Mouse (Mus musculus): ENCODE results near the gene Ifngr2. TPM values are rescaled to one million over a fixed set of nuclear protein-coding genes. Genes with fewer than 3 reads are reported as not detected.

Gene Ifngr2
- polyA plus RNA-seq, 1 experiment from 2014 or later: 117 TPM

GRCm38 (mm10) chr16:91605156-91605555, 58.3 kb downstream of the Ifngr2 start:
- Histone ChIP-seq H3K9me3 (ENCODE audit: control insufficient read depth, low read length) (no peaks in the 10 kb centered on the region), H3K4me3 (ENCODE audit: low read length) (no peak overlapping the region), H3K9ac (ENCODE audit: low read depth, low read length) (no peak overlapping the region), H3K27ac (ENCODE audit: low read length) (no peak overlapping the region), H3K36me3 (ENCODE audit: control insufficient read depth, insufficient read depth, low read length) (no peaks in the 10 kb centered on the region), H3K27me3 (replicated peaks; ENCODE audit: control insufficient read depth, insufficient read depth, low read length) (no peaks in the 10 kb centered on the region), H3K4me1 (ENCODE audit: control insufficient read depth, insufficient read depth, low read length) (no peaks in the 10 kb centered on the region), H3K4me2 (ENCODE audit: low read depth, low read length) (no peak overlapping the region)
- 85% methylated on average over 6 of the region's 6 CpGs for WGBS
- ATAC-seq: no peak

- Histone ChIP-seq H3K36me3 (ENCODE audit: control insufficient read depth, insufficient read depth, low read length) (no peaks in the 10 kb centered on the region), H3K4me3 (ENCODE audit: low read length) (no peak overlapping the region), H3K27me3 (replicated peaks; ENCODE audit: control insufficient read depth, insufficient read depth, low read length) (no peaks in the 10 kb centered on the region), H3K9ac (ENCODE audit: low read depth, low read length) (no peak overlapping the region), H3K27ac (ENCODE audit: low read length) (no peak overlapping the region), H3K4me1 (ENCODE audit: control insufficient read depth, insufficient read depth, low read length) (no peaks in the 10 kb centered on the region), H3K9me3 (ENCODE audit: control insufficient read depth, low read length) (no peaks in the 10 kb centered on the region), H3K4me2 (ENCODE audit: low read depth, low read length) (no peak overlapping the region)
- WGBS: 81% methylated on average over 8 of the region's 8 CpGs
- ATAC-seq: no peak
These were observed 60.1 kb downstream of the Ifngr2 start for GRCm38 (mm10) chr16:91606958-91607357.

GRCm38 (mm10) chr16:91609501-91610245, 62.8 kb downstream of the Ifngr2 start:
- Histone ChIP-seq H3K36me3 (ENCODE audit: control insufficient read depth, insufficient read depth, low read length) (no peaks in the 10 kb centered on the region), H3K4me3 (ENCODE audit: low read length) (no peak overlapping the region), H3K9ac (ENCODE audit: low read depth, low read length) (no peak overlapping the region), H3K27ac (ENCODE audit: low read length) (no peak overlapping the region), H3K4me2 (ENCODE audit: low read depth, low read length) (no peak overlapping the region), H3K4me1 (ENCODE audit: control insufficient read depth, insufficient read depth, low read length) (no peaks in the 10 kb centered on the region), H3K9me3 (ENCODE audit: control insufficient read depth, low read length) (no peaks in the 10 kb centered on the region), H3K27me3 (replicated peaks; ENCODE audit: control insufficient read depth, insufficient read depth, low read length) (no peaks in the 10 kb centered on the region)
- ATAC-seq: no peak
- 73% methylated on average over 9 of the region's 9 CpGs for WGBS

GRCm38 (mm10) chr16:91611248-91611647, 64.4 kb downstream of the Ifngr2 start:
- no peaks in the 10 kb centered on the region for H3K9me3 ChIP-seq (ENCODE audit: control insufficient read depth, low read length)
- H3K4me2 ChIP-seq (ENCODE audit: low read depth, low read length): no peak overlapping the region
- H3K4me3 ChIP-seq (ENCODE audit: low read length): no peak overlapping the region
- H3K27ac ChIP-seq (ENCODE audit: low read length): no peak overlapping the region
- no peaks in the 10 kb centered on the region for H3K27me3 ChIP-seq (replicated peaks; ENCODE audit: control insufficient read depth, insufficient read depth, low read length)
- H3K4me1 ChIP-seq (ENCODE audit: control insufficient read depth, insufficient read depth, low read length): no peaks in the 10 kb centered on the region
- no peak for ATAC-seq
- H3K9ac ChIP-seq (ENCODE audit: low read depth, low read length): no peak overlapping the region
- 76% methylated on average over 11 of the region's 11 CpGs for WGBS
- no peaks in the 10 kb centered on the region for H3K36me3 ChIP-seq (ENCODE audit: control insufficient read depth, insufficient read depth, low read length)

- 76% methylated on average over 5 of the region's 5 CpGs for WGBS
- no peak for ATAC-seq
- Histone ChIP-seq H3K36me3 (ENCODE audit: control insufficient read depth, insufficient read depth, low read length) (no peaks in the 10 kb centered on the region), H3K9ac (ENCODE audit: low read depth, low read length) (no peak overlapping the region), H3K9me3 (ENCODE audit: control insufficient read depth, low read length) (no peaks in the 10 kb centered on the region), H3K4me1 (ENCODE audit: control insufficient read depth, insufficient read depth, low read length) (no peaks in the 10 kb centered on the region), H3K27ac (ENCODE audit: low read length) (no peak overlapping the region), H3K4me3 (ENCODE audit: low read length) (no peak overlapping the region), H3K27me3 (replicated peaks; ENCODE audit: control insufficient read depth, insufficient read depth, low read length) (no peaks in the 10 kb centered on the region), H3K4me2 (ENCODE audit: low read depth, low read length) (no peak overlapping the region)
These were observed 65.7 kb downstream of the Ifngr2 start for GRCm38 (mm10) chr16:91612525-91612924.

- no peaks in the 10 kb centered on the region for H3K9me3 ChIP-seq (ENCODE audit: control insufficient read depth, low read length)
- H3K27me3 ChIP-seq (replicated peaks; ENCODE audit: control insufficient read depth, insufficient read depth, low read length): no peaks in the 10 kb centered on the region
- 87% methylated on average over 6 of the region's 6 CpGs for WGBS
- no peak overlapping the region for H3K4me2 ChIP-seq (ENCODE audit: low read depth, low read length)
- peaks cover 3% of the 10 kb centered on the region; the same call in 1 of the 2 replicates for H3K4me1 ChIP-seq (ENCODE audit: control insufficient read depth, insufficient read depth, low read length)
- no peak overlapping the region for H3K27ac ChIP-seq (ENCODE audit: low read length)
- no peak overlapping the region for H3K9ac ChIP-seq (ENCODE audit: low read depth, low read length)
- ATAC-seq: no peak
- no peaks in the 10 kb centered on the region for H3K36me3 ChIP-seq (ENCODE audit: control insufficient read depth, insufficient read depth, low read length)
- no peak overlapping the region for H3K4me3 ChIP-seq (ENCODE audit: low read length)
These were observed 67.7 kb downstream of the Ifngr2 start for GRCm38 (mm10) chr16:91614552-91614951.

Small RNA genes within 50 kb of the gene (microRNA-seq; reads per million reads assigned to microRNA genes)
- gene Mir6367: not detected

Other genes with a start within 250 kb of the Ifngr2 start
- gene Ifnar2, start 174.3 kb upstream of the Ifngr2 start, polyA plus RNA-seq (2015; fragmentation: Nextera tagmentation; extraction: Ambion mirVana): 45.1 and 45.7 TPM in 2 replicates
- not detected in 2 replicates for gene Gm21970, start 155.4 kb upstream of the Ifngr2 start, polyA plus RNA-seq (2015; fragmentation: Nextera tagmentation; extraction: Ambion mirVana)
- 103 and 120 TPM in 2 replicates for gene Il10rb, start 140.9 kb upstream of the Ifngr2 start, polyA plus RNA-seq (2015; fragmentation: Nextera tagmentation; extraction: Ambion mirVana)
- gene Ifnar1, start 61.8 kb upstream of the Ifngr2 start, polyA plus RNA-seq (2015; fragmentation: Nextera tagmentation; extraction: Ambion mirVana): 39.4 and 39.5 TPM in 2 replicates
- 33.8 and 34.3 TPM in 2 replicates for gene Tmem50b, start 50.7 kb downstream of the Ifngr2 start, polyA plus RNA-seq (2015; fragmentation: Nextera tagmentation; extraction: Ambion mirVana)
- 2.8 TPM in 2 replicates for gene Dnajc28, start 72.0 kb downstream of the Ifngr2 start, polyA plus RNA-seq (2015; fragmentation: Nextera tagmentation; extraction: Ambion mirVana)
- gene Gart, start 99.9 kb downstream of the Ifngr2 start, polyA plus RNA-seq (2015; fragmentation: Nextera tagmentation; extraction: Ambion mirVana): 85.2 and 99.7 TPM in 2 replicates
- gene Son, start 100.4 kb downstream of the Ifngr2 start, polyA plus RNA-seq (2015; fragmentation: Nextera tagmentation; extraction: Ambion mirVana): 69.8 and 76.6 TPM in 2 replicates
- 12.0 and 12.2 TPM in 2 replicates for gene Donson, start 141.7 kb downstream of the Ifngr2 start, polyA plus RNA-seq (2015; fragmentation: Nextera tagmentation; extraction: Ambion mirVana)
- 66.9 and 69.4 TPM in 2 replicates for gene Cryzl1, start 181.9 kb downstream of the Ifngr2 start, polyA plus RNA-seq (2015; fragmentation: Nextera tagmentation; extraction: Ambion mirVana)
- 10.5 and 13.1 TPM in 2 replicates for gene Itsn1, start 182.2 kb downstream of the Ifngr2 start, polyA plus RNA-seq (2015; fragmentation: Nextera tagmentation; extraction: Ambion mirVana)

All from intestine, embryonic 16.5 days (tissue).